Mouse (Mus musculus) embryonic facial prominence, embryonic 15.5 days (tissue): ENCODE data around the gene Chd9. TPM values are rescaled to one million over a fixed set of nuclear protein-coding genes. Genes with fewer than 3 reads are reported as not detected.
"Not testable (repeated sequence)": the region's sequence is repeated elsewhere in the genome, so short reads cannot be mapped to it uniquely, and the experiment has no call there.

Source experiments
- ATAC-seq: fragments of 200-750 bp; cut with Nextera tagmentation; 2 replicates; pipeline ENCODE4 v1.8.0; 2017; ENCODE audit warnings: low read depth, moderate TSS enrichment; ENCODE audit not compliant: insufficient number of reproducible peaks, low FRiP score, low TSS enrichment
- H3K27ac ChIP-seq: fragments of 300-500 bp; sonication (generic); replicated peaks from 2 replicates; pipeline ENCODE4 v1.5.1; 2015; ENCODE audit warnings: mild to moderate bottlenecking, inconsistent platforms
- H3K27me3 ChIP-seq: fragments of 300-500 bp; sonication (generic); 2 replicates; pipeline ENCODE4 v1.6.1; 2015; ENCODE audit warnings: inconsistent platforms
- H3K36me3 ChIP-seq: fragments of 300-500 bp; sonication (generic); 2 replicates; pipeline ENCODE4 v1.6.1; 2015; ENCODE audit warnings: mild to moderate bottlenecking, inconsistent platforms
- H3K4me1 ChIP-seq: fragments of 300-500 bp; sonication (generic); 2 replicates; pipeline ENCODE4 v1.6.1; 2015; ENCODE audit warnings: inconsistent platforms
- H3K4me2 ChIP-seq: fragments of 300-500 bp; sonication (generic); replicated peaks from 2 replicates; pipeline ENCODE4 v1.6.1; 2015; ENCODE audit warnings: mild to moderate bottlenecking, inconsistent platforms
- H3K4me3 ChIP-seq: fragments of 300-500 bp; sonication (generic); replicated peaks from 2 replicates; pipeline ENCODE4 v1.5.1; 2015; ENCODE audit warnings: mild to moderate bottlenecking, inconsistent platforms
- H3K9ac ChIP-seq: fragments of 300-500 bp; sonication (generic); 2 replicates; pipeline ENCODE4 v1.6.1; 2015; ENCODE audit warnings: inconsistent platforms
- H3K9me3 ChIP-seq: fragments of 300-500 bp; sonication (generic); replicated peaks from 2 replicates; pipeline ENCODE4 v1.6.1; 2016; ENCODE audit warnings: inconsistent platforms
- WGBS: fragments of 180-500 bp; shearing (Covaris S2); methylation state at CpG from one replicate; pipeline ENCODE4 v1.1.7; 2015; 5-methylcytosine and 5-hydroxymethylcytosine counted together
- polyA plus RNA-seq: library from polyadenylated mRNA; unstranded; fragments of >200 nt; fragmentation: Nextera tagmentation; extraction: Ambion mirVana; gene quantifications from 2 replicates; pipeline ENCODE4 v1.2.1, GENCODE M21; 2015

The Chd9 gene
- polyA plus RNA-seq, 1 experiment from 2014 or later: 139 TPM

DNA sequence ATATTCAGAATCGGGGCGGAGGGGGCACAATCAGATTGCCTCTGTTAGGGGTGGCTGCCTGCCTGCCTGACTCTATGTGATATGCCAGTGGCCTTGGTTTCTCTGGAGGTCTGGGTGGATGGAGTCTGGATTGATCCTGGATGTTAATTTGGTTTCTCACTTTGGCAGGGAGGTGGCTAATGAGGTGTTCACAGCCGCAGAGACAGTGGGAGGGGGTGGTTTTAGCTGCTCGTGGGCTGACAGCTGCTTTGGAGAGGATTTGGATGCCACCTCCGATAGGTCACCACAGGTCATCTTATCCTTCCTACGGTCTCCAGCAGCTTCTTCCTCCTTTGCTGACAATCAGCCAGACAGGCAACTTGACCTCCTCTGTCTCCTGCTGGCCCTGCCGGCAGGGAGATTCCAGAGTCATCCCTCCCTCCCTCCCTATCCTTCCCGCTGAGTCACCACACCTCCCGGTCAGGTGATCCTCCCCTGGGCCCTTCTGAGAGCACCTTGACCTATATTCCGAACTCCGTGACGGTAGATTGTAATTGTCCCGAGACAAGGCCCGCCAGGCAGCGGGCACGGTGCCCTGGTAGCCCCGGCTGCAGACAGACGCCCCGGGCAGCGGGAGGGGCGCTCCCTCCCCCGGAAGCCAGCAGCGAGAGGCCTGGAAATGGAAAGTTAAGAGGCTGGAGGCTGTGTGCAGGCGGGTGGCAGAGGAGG lies 48.7 kb downstream of the Chd9 start:
- Histone ChIP-seq H3K9me3 (no peaks in the 10 kb centered on the region), H3K36me3 (0 out of 2 replicates have a peak, but pooled peaks cover 3% of the 10 kb centered on the region), H3K27me3 (no peaks in the 10 kb centered on the region), H3K27ac (peak overlapping the region; percentile 93), H3K4me1 (peaks cover 25% of the 10 kb centered on the region), H3K4me3 (peak overlapping the region; percentile 51), H3K9ac (peak overlapping the region; percentile 44), H3K4me2 (peak overlapping the region; percentile 86)
- WGBS: 2% methylated on average over 24 of the region's 24 CpGs
- ATAC-seq: peak; percentile 60

GRCm38 (mm10) chr8:90877430-90877975 lies 49.4 kb downstream of the Chd9 start:
- H3K4me2 ChIP-seq: peak overlapping the region; percentile 86
- ATAC-seq: no peak; the same call in 1 of the 2 replicates
- no peaks in the 10 kb centered on the region for H3K36me3 ChIP-seq
- H3K9ac ChIP-seq: peak overlapping the region; percentile 44
- H3K9me3 ChIP-seq: no peaks in the 10 kb centered on the region
- H3K4me1 ChIP-seq: peaks cover 25% of the 10 kb centered on the region
- peak overlapping the region; percentile 51 for H3K4me3 ChIP-seq
- 5% methylated on average over 11 of the region's 11 CpGs for WGBS
- no peaks in the 10 kb centered on the region for H3K27me3 ChIP-seq
- peak overlapping the region; percentile 93 for H3K27ac ChIP-seq

DNA sequence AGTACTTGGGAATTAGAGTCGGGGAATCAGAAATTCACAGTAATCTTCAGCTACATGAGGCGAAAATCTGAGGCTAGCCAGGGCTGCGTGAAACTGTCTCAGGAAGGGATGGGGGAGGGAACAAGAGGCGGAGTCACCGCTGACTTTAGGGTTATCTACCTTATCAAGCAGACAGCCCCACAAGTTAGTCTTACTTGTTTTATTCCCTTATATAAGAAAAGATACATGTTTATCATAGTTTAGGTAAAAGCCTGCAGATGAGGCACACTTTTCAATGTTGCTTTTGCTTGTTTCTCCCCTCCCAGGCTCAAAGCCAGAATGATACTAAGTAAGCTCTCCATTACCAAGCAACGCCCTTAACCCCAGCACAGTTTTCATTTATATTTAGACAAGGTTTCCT lies 50.4 kb downstream of the Chd9 start:
- Histone ChIP-seq H3K27me3 (no peaks in the 10 kb centered on the region), H3K4me1 (peaks cover 25% of the 10 kb centered on the region), H3K36me3 (no peaks in the 10 kb centered on the region), H3K27ac (no peak overlapping the region), H3K9ac (no peak overlapping the region), H3K4me3 (no peak overlapping the region), H3K9me3 (no peaks in the 10 kb centered on the region), H3K4me2 (no peak overlapping the region)
- 73% methylated on average over 6 of the region's 6 CpGs for WGBS
- no peak for ATAC-seq

GRCm38 (mm10) chr8:90880041-90880440 lies 51.9 kb downstream of the Chd9 start:
- 65% methylated on average over 4 of the region's 4 CpGs for WGBS
- no peaks in the 10 kb centered on the region for H3K36me3 ChIP-seq
- no peak overlapping the region for H3K9ac ChIP-seq
- H3K27ac ChIP-seq: no peak overlapping the region
- peaks cover 25% of the 10 kb centered on the region for H3K4me1 ChIP-seq
- no peak overlapping the region for H3K4me2 ChIP-seq
- no peak for ATAC-seq
- no peaks in the 10 kb centered on the region for H3K9me3 ChIP-seq
- H3K27me3 ChIP-seq: no peaks in the 10 kb centered on the region
- no peak overlapping the region for H3K4me3 ChIP-seq

GRCm38 (mm10) chr8:90881181-90881580 lies 53.0 kb downstream of the Chd9 start:
- WGBS: 87% methylated on average over 5 of the region's 5 CpGs
- Histone ChIP-seq H3K27ac (no peak overlapping the region), H3K4me2 (no peak overlapping the region), H3K4me3 (no peak overlapping the region), H3K4me1 (peaks cover 20% of the 10 kb centered on the region), H3K36me3 (no peaks in the 10 kb centered on the region), H3K27me3 (no peaks in the 10 kb centered on the region), H3K9ac (no peak overlapping the region), H3K9me3 (no peaks in the 10 kb centered on the region)
- no peak for ATAC-seq

DNA sequence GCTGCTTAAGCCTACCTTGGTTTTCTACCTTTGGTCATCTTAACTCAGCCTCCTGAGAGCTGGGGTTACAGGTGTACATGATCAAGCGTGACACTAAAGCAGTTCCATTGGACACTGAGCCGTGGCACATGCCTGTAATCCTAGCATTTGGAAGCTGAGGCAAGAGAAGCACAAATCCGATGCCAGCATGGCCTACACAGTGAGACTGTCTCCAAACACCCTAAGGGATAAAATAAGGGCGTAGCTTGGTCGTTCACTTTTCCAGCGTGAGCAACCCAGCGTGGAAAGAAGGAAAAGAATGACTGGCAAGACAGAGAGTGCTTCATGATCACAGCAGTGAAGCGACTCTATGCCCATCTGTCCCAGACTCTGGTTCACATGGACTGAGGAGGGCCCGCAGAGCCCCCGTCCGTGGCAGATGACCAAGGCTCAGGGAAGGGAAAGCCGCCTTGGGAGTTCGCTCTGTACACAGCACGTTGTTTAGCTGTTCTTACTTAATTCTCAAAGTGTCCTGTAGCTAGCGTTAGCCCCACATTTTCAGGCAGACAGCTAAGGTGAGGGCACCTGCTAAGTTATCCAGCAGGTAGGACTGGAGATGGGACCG lies 54.0 kb downstream of the Chd9 start:
- no peaks in the 10 kb centered on the region for H3K27me3 ChIP-seq
- H3K27ac ChIP-seq: no peak overlapping the region
- no peak overlapping the region for H3K4me2 ChIP-seq
- H3K4me3 ChIP-seq: no peak overlapping the region
- peaks cover 10% of the 10 kb centered on the region for H3K4me1 ChIP-seq
- H3K9ac ChIP-seq: no peak overlapping the region
- H3K36me3 ChIP-seq: no peaks in the 10 kb centered on the region
- H3K9me3 ChIP-seq: no peaks in the 10 kb centered on the region
- no peak for ATAC-seq
- 80% methylated on average over 16 of the region's 16 CpGs for WGBS

DNA sequence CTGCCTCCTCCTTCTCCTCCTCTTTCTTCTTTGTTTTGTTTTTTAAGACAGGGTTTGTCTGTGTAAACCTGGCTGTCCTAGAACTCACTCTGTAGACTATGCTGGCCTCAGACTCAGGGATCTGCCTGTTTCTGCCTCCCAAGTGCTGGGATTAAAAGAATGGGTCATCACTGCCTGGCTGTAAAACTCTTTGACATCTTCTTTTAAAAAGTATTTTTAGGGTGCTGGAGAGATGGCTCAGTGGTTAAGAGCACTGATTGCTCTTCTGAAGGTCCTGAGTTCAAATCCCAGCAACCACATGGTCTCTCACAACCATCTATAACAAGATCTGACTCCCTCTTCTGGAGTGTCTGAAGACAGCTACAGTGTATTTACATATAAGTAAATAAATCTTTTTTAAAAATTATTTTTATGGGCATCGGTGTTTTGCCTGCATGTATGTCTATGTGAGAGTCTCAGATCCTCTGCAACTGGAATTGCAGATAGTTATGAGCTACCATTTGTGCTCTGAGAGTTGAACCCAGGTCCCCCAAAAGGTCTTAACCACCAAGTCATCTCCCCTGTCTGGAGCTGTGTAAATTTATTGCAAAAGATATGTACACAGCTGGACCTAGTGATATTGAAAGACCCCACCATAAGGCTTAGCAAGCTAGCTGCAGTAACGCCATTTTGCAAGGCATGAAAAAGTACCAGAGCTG lies 57.7 kb downstream of the Chd9 start:
- Histone ChIP-seq H3K27me3 (no peaks in the 10 kb centered on the region), H3K4me3 (no peak overlapping the region), H3K36me3 (no peaks in the 10 kb centered on the region), H3K9ac (no peak overlapping the region), H3K4me2 (no peak overlapping the region), H3K27ac (no peak overlapping the region), H3K4me1 (no peaks in the 10 kb centered on the region), H3K9me3 (no peaks in the 10 kb centered on the region)
- ATAC-seq: no peak
- WGBS: 59% methylated on average over 2 of the region's 2 CpGs

GRCm38 (mm10) chr8:90886369-90886712 lies 58.2 kb downstream of the Chd9 start:
- WGBS: no CpG with 5 or more reads among the region's 15 CpGs
- not testable (repeated sequence) for H3K27ac ChIP-seq, H3K4me2 ChIP-seq, H3K9ac ChIP-seq, H3K9me3 ChIP-seq, H3K4me3 ChIP-seq, H3K4me1 ChIP-seq, H3K36me3 ChIP-seq, H3K27me3 ChIP-seq, ATAC-seq

DNA sequence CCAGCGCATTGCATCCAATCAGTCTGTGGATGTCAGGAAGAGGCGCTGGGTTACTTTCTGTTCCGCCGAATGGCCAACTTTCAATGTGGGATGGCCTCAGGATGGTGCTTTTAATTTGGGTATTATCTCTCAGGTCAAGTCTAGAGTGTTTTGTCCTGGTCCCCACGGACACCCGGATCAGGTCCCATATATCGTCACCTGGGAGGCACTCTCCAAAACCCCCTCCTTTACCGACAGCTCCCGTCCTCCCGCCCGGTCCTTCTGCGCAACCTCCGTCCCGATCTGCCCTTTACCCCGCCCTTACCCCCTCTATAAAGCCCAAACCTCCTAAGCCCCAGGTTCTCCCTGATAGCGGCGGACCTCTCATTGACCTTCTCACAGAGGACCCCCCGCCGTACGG lies 59.2 kb downstream of the Chd9 start:
- H3K4me1 ChIP-seq, H3K36me3 ChIP-seq, H3K27ac ChIP-seq, ATAC-seq, H3K27me3 ChIP-seq, H3K9ac ChIP-seq, H3K9me3 ChIP-seq, H3K4me2 ChIP-seq: not testable (repeated sequence)
- no CpG with 5 or more reads among the region's 20 CpGs for WGBS
- peak overlapping the region; percentile 36 for H3K4me3 ChIP-seq

- no peaks in the 10 kb centered on the region for H3K9me3 ChIP-seq
- no peak for ATAC-seq
- no peak overlapping the region for H3K9ac ChIP-seq
- peaks cover 10% of the 10 kb centered on the region; the same call in 1 of the 2 replicates for H3K36me3 ChIP-seq
- peaks cover 25% of the 10 kb centered on the region for H3K4me1 ChIP-seq
- WGBS: 88% methylated on average over 8 of the region's 8 CpGs
- no peak overlapping the region for H3K4me2 ChIP-seq
- no peak overlapping the region for H3K27ac ChIP-seq
- no peak overlapping the region for H3K4me3 ChIP-seq
- no peaks in the 10 kb centered on the region for H3K27me3 ChIP-seq
These were observed 63.9 kb downstream of the Chd9 start for GRCm38 (mm10) chr8:90891872-90892578.

DNA sequence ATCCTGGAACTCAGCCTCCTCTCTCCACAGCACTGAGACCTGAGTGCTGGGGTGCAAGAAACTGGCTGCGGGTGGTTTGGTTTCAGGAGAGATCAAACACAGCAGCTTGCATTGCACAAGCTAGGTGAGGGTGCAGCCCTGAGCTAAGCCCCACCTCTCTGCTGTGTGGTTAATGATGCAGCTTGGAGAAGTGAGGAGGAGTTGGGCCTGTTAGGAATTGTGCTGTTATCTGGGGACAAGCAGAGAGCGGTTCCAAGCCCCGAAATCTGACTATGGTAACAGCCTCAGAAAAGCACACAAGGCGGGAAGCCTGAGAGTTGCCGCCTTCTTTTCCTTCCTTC lies 64.4 kb downstream of the Chd9 start:
- ATAC-seq: no peak
- H3K27ac ChIP-seq: no peak overlapping the region
- H3K36me3 ChIP-seq: peaks cover 10% of the 10 kb centered on the region; the same call in 1 of the 2 replicates
- no peak overlapping the region for H3K4me3 ChIP-seq
- WGBS: 77% methylated on average over 5 of the region's 5 CpGs
- H3K9ac ChIP-seq: no peak overlapping the region
- no peaks in the 10 kb centered on the region for H3K27me3 ChIP-seq
- no peaks in the 10 kb centered on the region for H3K9me3 ChIP-seq
- peaks cover 25% of the 10 kb centered on the region for H3K4me1 ChIP-seq
- H3K4me2 ChIP-seq: no peak overlapping the region
